Mouse (Mus musculus): Measurements from ENCODE around the gene Ndufs7.
"Not testable (repeated sequence)": the region's sequence is repeated elsewhere in the genome, so short reads cannot be mapped to it uniquely, and the experiment has no call there.

The Ndufs7 gene

GRCm38 (mm10) chr10:80242607-80243006, 6.3 kb upstream of the Ndufs7 start:
- DNase-seq: no peak

GRCm38 (mm10) chr10:80244791-80245399, 4.0 kb upstream of the Ndufs7 start:
- no peak for DNase-seq

- peak; percentile 71 to 85 for DNase-seq
Observed at GRCm38 (mm10) chr10:80245600-80245999, 3.3 kb upstream of the Ndufs7 start.

GRCm38 (mm10) chr10:80247849-80248248, 1.1 kb upstream of the Ndufs7 start:
- DNase-seq: no peak

- not testable (repeated sequence) for DNase-seq
Observed at GRCm38 (mm10) chr10:80248437-80248836, 484 bp upstream of the Ndufs7 start.

GRCm38 (mm10) chr10:80250059-80250458, 1.1 kb downstream of the Ndufs7 start:
- no peak for DNase-seq

- DNase-seq: no peak
Observed at GRCm38 (mm10) chr10:80250573-80250972, 1.7 kb downstream of the Ndufs7 start.

- DNase-seq: no peak
Observed at GRCm38 (mm10) chr10:80252011-80252410, 3.1 kb downstream of the Ndufs7 start.

GRCm38 (mm10) chr10:80252493-80253274, 3.8 kb downstream of the Ndufs7 start:
- no peak for DNase-seq

GRCm38 (mm10) chr10:80253551-80253950, 4.6 kb downstream of the Ndufs7 start:
- DNase-seq: no peak

- DNase-seq: no peak
Observed at GRCm38 (mm10) chr10:80254331-80255297, 5.7 kb downstream of the Ndufs7 start.

GRCm38 (mm10) chr10:80255881-80256535, 7.1 kb downstream of the Ndufs7 start:
- peak in 1 of 2 experiments; percentile 61 for DNase-seq

GRCm38 (mm10) chr10:80257936-80258335, 9.0 kb downstream of the Ndufs7 start:
- no peak for DNase-seq

- no peak for DNase-seq
Observed at GRCm38 (mm10) chr10:80258752-80259462, 10.0 kb downstream of the Ndufs7 start.

GRCm38 (mm10) chr10:80259463-80259805, 10.5 kb downstream of the Ndufs7 start:
- DNase-seq: no peak

GRCm38 (mm10) chr10:80259861-80260641, 11.1 kb downstream of the Ndufs7 start:
- peak; percentile 81 for DNase-seq

- peak; percentile 97 to 98 for DNase-seq
Observed at GRCm38 (mm10) chr10:80260642-80261584, 12.0 kb downstream of the Ndufs7 start, which contains the start of the genes Gamt and Dazap1. Gene Gamt (minus strand): TSS chr10:80261012. Gene Dazap1 (plus strand): TSS chr10:80261486.

- DNase-seq: peak; percentile 99 to 100
Observed at GRCm38 (mm10) chr10:80261585-80261968, 12.7 kb downstream of the Ndufs7 start.

- no peak for DNase-seq
Observed at GRCm38 (mm10) chr10:80262169-80262568, 13.2 kb downstream of the Ndufs7 start.
